Mouse (Mus musculus): Measurements from ENCODE around the gene Clec16a. TPM values are rescaled to one million over a fixed set of nuclear protein-coding genes. Genes with fewer than 3 reads are reported as not detected.
A peak's percentile ranks its signal among the peaks of the same experiment; 100 is the strongest.

Gene Clec16a
- polyA plus RNA-seq, 2 experiments, result 2.7 to 10.0 TPM

DNA sequence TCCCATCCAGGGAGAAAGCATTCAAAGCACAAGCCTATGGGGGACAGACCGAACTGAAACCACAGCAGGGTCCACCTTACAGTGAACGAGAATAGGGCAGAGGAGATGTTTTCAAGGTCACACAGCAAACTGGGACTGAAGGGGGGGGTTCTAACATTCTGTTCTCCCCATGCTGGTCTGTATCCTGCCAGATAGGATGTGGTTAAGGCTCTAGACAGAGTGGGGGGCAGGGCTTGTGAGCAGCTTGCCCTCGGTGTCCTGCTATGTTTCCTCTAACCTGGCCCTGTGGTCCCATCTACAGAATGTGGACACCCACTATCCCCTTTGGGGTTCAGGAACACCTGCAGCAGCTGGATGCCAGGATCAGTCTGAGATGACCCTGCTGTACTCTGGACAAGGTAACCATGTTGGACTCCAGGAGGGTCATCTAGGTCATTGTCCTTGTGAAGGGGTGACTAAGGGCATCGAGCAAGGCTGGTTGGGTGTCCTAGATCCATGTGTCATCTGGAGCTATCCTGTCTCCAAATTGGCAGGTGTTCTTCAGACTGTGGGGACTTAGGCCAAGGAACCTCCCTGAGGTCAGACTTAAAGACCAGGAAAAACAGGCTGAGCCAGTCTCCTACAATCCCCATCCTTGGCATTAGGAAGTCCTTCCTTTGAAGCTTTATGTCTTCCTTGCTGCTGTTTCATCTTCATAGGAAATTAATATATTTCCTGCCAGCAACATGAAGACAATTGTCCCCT lies 20.1 kb upstream of the Clec16a start:
- no peak for TF ChIP-seq EP300 (IDR thresholded peaks at IDR 0.05; ENCODE audit: low read depth)
- WGBS (ENCODE audit: insufficient replicate concordance), result 19% methylated on average over 4 of the region's 4 CpGs
- H3K4me1 ChIP-seq (replicated peaks; ENCODE audit: control insufficient read depth in 2 of 2, insufficient read depth in 2 of 2, low read length in 1 of 2), result 0 out of 4 replicates have a peak, but pooled peaks cover 0 to 2% of the 10 kb centered on the region in 2 experiments
- DNase-seq (ENCODE audit: low read depth in 3 of 3, low spot score in 3 of 3) (no peak), ATAC-seq (ENCODE audit: insufficient read depth) (no peak)
- no peaks in the 10 kb centered on the region for H3K36me3 ChIP-seq (replicated peaks; ENCODE audit: control insufficient read depth, insufficient read depth, low read depth)
- H3K4me2 ChIP-seq (ENCODE audit: low read depth), result no peak overlapping the region
- no peak overlapping the region for H3K27ac ChIP-seq
- no peaks in the 10 kb centered on the region for H3K9me3 ChIP-seq (ENCODE audit: control insufficient read depth, low read length)
- H3K4me3 ChIP-seq (ENCODE audit: insufficient read depth in 1 of 2, low read depth in 2 of 2, low read length in 2 of 2), result no peak overlapping the region
- H3K9ac ChIP-seq (replicated peaks), result no peak overlapping the region
- H3K27me3 ChIP-seq (ENCODE audit: control insufficient read depth, insufficient read depth, low read length), result no peaks in the 10 kb centered on the region

DNA sequence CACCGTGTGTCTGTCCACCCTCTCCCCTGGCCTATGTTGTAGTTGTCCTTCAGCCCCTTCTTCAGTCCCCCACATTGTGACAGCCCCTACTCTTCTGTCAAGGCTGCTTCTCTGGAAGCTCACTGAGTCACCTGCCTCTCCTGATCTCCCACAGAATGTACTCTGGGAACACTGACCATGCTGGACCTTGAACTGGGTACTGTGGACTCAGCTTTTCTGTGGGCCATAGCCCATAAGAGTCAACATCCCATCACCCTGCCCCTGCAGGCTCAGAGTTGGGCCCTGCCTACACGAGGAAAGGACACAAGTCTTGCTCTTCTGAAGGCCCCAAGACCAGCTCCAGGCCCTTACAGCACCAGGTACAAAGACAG lies 19.5 kb upstream of the Clec16a start:
- Histone ChIP-seq H3K36me3 (replicated peaks; ENCODE audit: control insufficient read depth, insufficient read depth, low read depth) (no peaks in the 10 kb centered on the region), H3K27ac (no peak overlapping the region), H3K27me3 (ENCODE audit: control insufficient read depth, insufficient read depth, low read length) (no peaks in the 10 kb centered on the region), H3K4me3 (ENCODE audit: insufficient read depth in 1 of 2, low read depth in 2 of 2, low read length in 2 of 2) (no peak overlapping the region), H3K4me2 (ENCODE audit: low read depth) (no peak overlapping the region), H3K9me3 (ENCODE audit: control insufficient read depth, low read length) (no peaks in the 10 kb centered on the region), H3K4me1 (replicated peaks; ENCODE audit: control insufficient read depth in 2 of 2, insufficient read depth in 2 of 2, low read length in 1 of 2) (0 out of 4 replicates have a peak, but pooled peaks cover 0 to 2% of the 10 kb centered on the region in 2 experiments), H3K9ac (replicated peaks) (no peak overlapping the region)
- no peak for ATAC-seq (ENCODE audit: insufficient read depth)
- TF ChIP-seq CTCF (IDR thresholded peaks at IDR 0.05; ENCODE audit: low read depth) (no peak), EP300 (IDR thresholded peaks at IDR 0.05; ENCODE audit: low read depth) (no peak)
- DNase-seq (ENCODE audit: low read depth in 3 of 3, low spot score in 3 of 3), result no peak
- 48% methylated on average over 2 of the region's 2 CpGs for WGBS (ENCODE audit: insufficient replicate concordance)

DNA sequence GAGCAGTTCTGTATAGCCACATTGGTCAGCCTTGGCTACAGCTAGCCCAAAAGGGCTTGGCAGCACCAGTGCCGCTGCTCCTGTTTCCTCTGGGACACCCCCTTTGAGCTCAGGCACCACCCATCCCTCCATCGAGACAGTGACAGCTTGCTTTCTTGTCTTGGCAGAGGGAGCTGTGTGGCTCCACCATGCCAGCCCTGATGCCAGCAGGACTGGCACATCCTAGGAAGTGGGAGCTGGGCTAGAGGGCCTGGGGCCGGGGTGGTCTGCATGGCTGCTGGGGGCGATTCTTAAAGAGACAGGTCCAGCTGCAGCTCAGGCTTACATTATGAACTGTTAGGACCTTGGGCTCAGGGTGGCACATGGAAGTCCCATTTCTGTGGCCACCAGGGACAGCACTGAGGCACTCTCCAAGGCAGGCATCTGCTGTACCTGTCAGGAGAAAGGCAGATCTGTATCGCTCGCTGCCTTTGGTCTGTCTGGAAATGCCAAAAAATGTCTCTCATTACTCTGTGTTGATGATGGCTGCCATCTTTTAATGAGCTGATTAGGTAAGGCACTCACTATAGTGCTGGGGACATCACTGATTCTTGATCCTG lies 18.0 kb upstream of the Clec16a start:
- 0 out of 4 replicates have a peak, but pooled peaks cover 0 to 2% of the 10 kb centered on the region in 2 experiments for H3K4me1 ChIP-seq (replicated peaks; ENCODE audit: control insufficient read depth in 2 of 2, insufficient read depth in 2 of 2, low read length in 1 of 2)
- TF ChIP-seq EP300 (IDR thresholded peaks at IDR 0.05; ENCODE audit: low read depth), result no peak
- TF ChIP-seq CTCF (IDR thresholded peaks at IDR 0.05; ENCODE audit: low read depth), result 0 out of 2 replicates have a peak, but pooled peaks have one; percentile 20
- no peaks in the 10 kb centered on the region for H3K36me3 ChIP-seq (replicated peaks; ENCODE audit: control insufficient read depth, insufficient read depth, low read depth)
- no peaks in the 10 kb centered on the region for H3K27me3 ChIP-seq (ENCODE audit: control insufficient read depth, insufficient read depth, low read length)
- H3K9me3 ChIP-seq (ENCODE audit: control insufficient read depth, low read length), result no peaks in the 10 kb centered on the region
- H3K9ac ChIP-seq (replicated peaks), result no peak overlapping the region
- ATAC-seq (ENCODE audit: insufficient read depth) (no peak), DNase-seq (ENCODE audit: low read depth in 3 of 3, low spot score in 3 of 3) (no peak)
- H3K27ac ChIP-seq, result no peak overlapping the region
- 66% methylated on average over 6 of the region's 6 CpGs for WGBS (ENCODE audit: insufficient replicate concordance)
- H3K4me3 ChIP-seq (ENCODE audit: insufficient read depth in 1 of 2, low read depth in 2 of 2, low read length in 2 of 2), result no peak overlapping the region
- no peak overlapping the region for H3K4me2 ChIP-seq (ENCODE audit: low read depth)

DNA sequence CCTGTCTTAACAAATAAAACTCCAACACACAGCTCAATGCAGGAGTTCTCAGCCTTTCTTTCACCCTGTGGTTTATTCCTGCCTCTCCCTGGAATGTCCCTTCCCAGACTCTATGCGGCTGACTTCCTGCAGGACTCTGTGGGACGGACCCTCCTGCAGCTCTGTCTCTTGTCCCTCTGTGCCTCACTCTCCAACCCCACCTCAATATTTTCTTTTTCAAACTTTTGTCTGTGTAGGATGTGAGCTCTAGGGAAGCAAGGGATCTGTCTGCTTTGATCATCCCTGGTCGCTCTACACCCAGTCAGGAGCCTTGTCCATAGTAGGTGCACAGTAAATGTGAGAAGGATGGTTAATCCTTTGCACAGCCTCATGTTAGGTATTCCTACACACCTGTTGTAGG lies 16.8 kb upstream of the Clec16a start:
- no peak for ATAC-seq (ENCODE audit: insufficient read depth)
- Histone ChIP-seq H3K4me3 (ENCODE audit: insufficient read depth in 1 of 2, low read depth in 2 of 2, low read length in 2 of 2) (no peak overlapping the region), H3K27ac (no peak overlapping the region), H3K4me2 (ENCODE audit: low read depth) (no peak overlapping the region), H3K9ac (replicated peaks) (no peak overlapping the region), H3K9me3 (ENCODE audit: control insufficient read depth, low read length) (no peaks in the 10 kb centered on the region), H3K36me3 (replicated peaks; ENCODE audit: control insufficient read depth, insufficient read depth, low read depth) (no peaks in the 10 kb centered on the region), H3K4me1 (replicated peaks; ENCODE audit: control insufficient read depth in 2 of 2, insufficient read depth in 2 of 2, low read length in 1 of 2) (0 out of 4 replicates have a peak, but pooled peaks cover 0 to 2% of the 10 kb centered on the region in 2 experiments), H3K27me3 (ENCODE audit: control insufficient read depth, insufficient read depth, low read length) (no peaks in the 10 kb centered on the region)
- TF ChIP-seq EP300 (IDR thresholded peaks at IDR 0.05; ENCODE audit: low read depth), result no peak
- TF ChIP-seq CTCF (IDR thresholded peaks at IDR 0.05; ENCODE audit: low read depth), result no peak
- DNase-seq (ENCODE audit: low read depth in 3 of 3, low spot score in 3 of 3), result no peak
- 55% methylated on average over 3 of the region's 3 CpGs for WGBS (ENCODE audit: insufficient replicate concordance)

GRCm38 (mm10) chr16:10530179-10530578 lies 15.0 kb upstream of the Clec16a start:
- no peak overlapping the region for H3K9ac ChIP-seq (replicated peaks)
- no peak for DNase-seq (ENCODE audit: low read depth in 3 of 3, low spot score in 3 of 3)
- no peak overlapping the region for H3K4me2 ChIP-seq (ENCODE audit: low read depth)
- no peaks in the 10 kb centered on the region for H3K36me3 ChIP-seq (replicated peaks; ENCODE audit: control insufficient read depth, insufficient read depth, low read depth)
- H3K27me3 ChIP-seq (ENCODE audit: control insufficient read depth, insufficient read depth, low read length), result no peaks in the 10 kb centered on the region
- no peak overlapping the region for H3K27ac ChIP-seq
- no peak overlapping the region for H3K4me3 ChIP-seq (ENCODE audit: insufficient read depth in 1 of 2, low read depth in 2 of 2, low read length in 2 of 2)
- WGBS (ENCODE audit: insufficient replicate concordance), result 78% methylated on average over 4 of the region's 4 CpGs
- TF ChIP-seq CTCF (IDR thresholded peaks at IDR 0.05; ENCODE audit: low read depth) (no peak), EP300 (IDR thresholded peaks at IDR 0.05; ENCODE audit: low read depth) (no peak)
- ATAC-seq (ENCODE audit: insufficient read depth), result no peak
- H3K4me1 ChIP-seq (replicated peaks; ENCODE audit: control insufficient read depth in 2 of 2, insufficient read depth in 2 of 2, low read length in 1 of 2), result 0 out of 4 replicates have a peak, but pooled peaks cover 0 to under 1% of the 10 kb centered on the region in 2 experiments
- H3K9me3 ChIP-seq (ENCODE audit: control insufficient read depth, low read length), result no peaks in the 10 kb centered on the region

All from liver, embryonic 14.5 days (tissue).